Mouse (Mus musculus) large intestine, adult 2 months (tissue): ENCODE data around the gene Atp9a. TPM values are rescaled to one million over a fixed set of nuclear protein-coding genes. Genes with fewer than 3 reads are reported as not detected.
A peak's percentile ranks its signal among the peaks of the same experiment; 100 is the strongest.

Experiments
- DNase-seq: peaks from one replicate; pipeline ENCODE4 v3.0.0-alpha.2; 2012; ENCODE audit warnings: low read depth, low spot score
- WGBS: fragments of 180-500 bp; shearing (Covaris S2); methylation state at CpG from one replicate; pipeline ENCODE4 v1.1.7; 2018; 5-methylcytosine and 5-hydroxymethylcytosine counted together
- polyA plus RNA-seq: library from polyadenylated mRNA; depleted of rRNA; stranded (reverse); fragments of >200 nt; gene quantifications from 2 replicates; pipeline ENCODE4 v1.2.3, GENCODE M21; 2012

Atp9a gene
- polyA plus RNA-seq, 1 experiment: 148 TPM

- 33% methylated on average over 17 of the region's 17 CpGs for WGBS
These were observed 87.1 kb downstream of the Atp9a start for GRCm38 (mm10) chr2:168654983-168655669.

GRCm38 (mm10) chr2:168654482-168654881 is 87.7 kb downstream of the Atp9a start:
- 36% methylated on average over 9 of the region's 9 CpGs for WGBS
- DNase-seq: no peak

More at GRCm38 (mm10) chr2:168654983-168655669, 87.1 kb downstream of the Atp9a start:
- no peak for DNase-seq

DNA sequence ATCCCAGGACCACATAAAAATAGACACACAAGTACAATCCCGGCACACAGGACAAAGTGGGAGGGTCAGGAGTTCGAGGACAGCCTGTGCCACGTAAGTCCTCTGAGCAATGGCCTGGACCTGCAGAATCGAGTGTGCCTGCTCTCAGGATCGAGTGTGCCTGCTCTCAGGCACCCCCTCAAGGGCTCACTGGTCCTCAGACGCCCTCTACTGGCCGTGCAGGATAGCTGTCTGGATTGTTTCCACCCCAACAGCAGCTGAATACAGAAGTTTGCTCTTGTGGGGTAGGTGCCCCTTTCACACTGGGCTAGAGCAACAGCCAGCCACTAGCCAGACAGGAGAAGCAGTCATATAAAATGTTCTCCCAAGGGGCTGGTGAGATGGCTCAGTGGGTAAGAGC is 90.5 kb downstream of the Atp9a start:
- WGBS: 52% methylated on average over 7 of the region's 7 CpGs

GRCm38 (mm10) chr2:168648171-168648570 is 94.0 kb downstream of the Atp9a start:
- no peak for DNase-seq
- 77% methylated on average over 8 of the region's 8 CpGs for WGBS

More for the DNA sequence above, 90.5 kb downstream of the Atp9a start:
- DNase-seq: no peak

DNA sequence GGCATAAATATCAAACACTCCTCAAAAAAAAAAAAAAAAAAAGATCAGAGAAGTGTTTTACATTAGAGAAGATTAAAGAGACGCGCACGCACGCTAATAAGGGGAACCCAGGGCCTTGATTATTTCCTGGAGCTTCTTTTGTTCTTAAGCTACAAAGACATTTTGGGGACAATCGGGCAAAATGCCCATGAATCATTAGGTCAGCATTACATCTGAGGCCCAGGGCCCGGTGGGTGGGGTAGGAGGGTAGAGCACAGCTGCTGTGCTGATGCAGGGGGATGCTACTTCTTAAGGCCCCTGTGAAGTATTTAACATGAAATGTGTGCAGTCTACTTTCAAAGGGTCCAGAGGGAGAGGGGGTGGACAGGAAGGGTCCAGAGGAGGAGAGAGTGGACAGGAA is 97.4 kb downstream of the Atp9a start:
- no peak for DNase-seq
- 91% methylated on average over 6 of the region's 6 CpGs for WGBS

DNA sequence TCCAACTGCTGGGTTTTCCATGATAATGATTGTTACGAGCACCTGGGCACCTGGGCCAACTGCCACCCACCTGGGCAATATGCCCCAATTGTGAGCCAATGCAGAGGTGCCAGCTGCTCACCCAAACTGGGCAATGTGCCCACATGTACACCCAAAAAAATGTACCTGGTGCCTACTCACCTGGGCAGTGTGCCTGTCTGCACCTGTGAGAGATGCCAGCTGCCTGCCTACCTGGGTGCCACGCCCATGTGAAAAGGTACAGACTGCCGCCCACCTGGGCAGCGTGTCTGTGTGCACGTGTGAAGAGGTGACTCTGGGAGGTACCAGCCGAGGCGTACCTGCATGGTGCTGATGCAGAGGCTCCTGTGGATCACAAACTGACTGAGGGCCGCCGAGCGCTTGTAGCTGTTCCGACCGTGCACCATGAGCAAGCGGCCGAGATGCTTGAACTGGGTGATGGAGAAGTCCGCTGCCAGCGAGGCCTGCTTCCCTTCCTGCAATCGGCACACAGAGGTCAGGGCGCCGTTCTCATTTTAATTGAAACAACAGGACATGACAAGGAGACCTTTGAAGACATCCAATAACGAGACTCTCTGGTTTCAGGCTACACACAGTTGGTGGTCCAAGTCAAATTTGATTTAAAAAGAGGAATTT is 98.6 kb downstream of the Atp9a start:
- DNase-seq: no peak
- 59% methylated on average over 20 of the region's 20 CpGs for WGBS

DNA sequence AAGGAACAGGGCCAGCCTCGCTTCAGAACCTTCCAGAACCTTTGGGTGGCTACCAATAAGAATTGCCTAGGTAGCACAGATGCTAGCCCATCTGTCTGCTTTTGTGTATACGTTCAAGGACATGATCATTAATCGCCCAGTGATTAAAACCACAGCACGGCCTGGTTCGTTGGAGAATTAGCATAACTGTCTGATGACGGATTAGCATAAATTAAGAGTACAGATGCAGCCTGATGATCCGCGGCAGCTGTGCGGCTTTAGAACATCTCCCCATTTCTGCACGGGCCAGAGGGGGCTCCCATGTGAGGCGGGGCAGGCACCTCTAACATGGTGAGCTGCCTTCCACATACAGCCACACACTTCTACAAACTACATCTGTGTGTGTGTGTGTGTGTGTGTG is 100.0 kb downstream of the Atp9a start:
- no peak for DNase-seq
- WGBS: 89% methylated on average over 11 of the region's 11 CpGs

GRCm38 (mm10) chr2:168640460-168640859 is 101.7 kb downstream of the Atp9a start:
- DNase-seq: no peak
- WGBS: 93% methylated on average over 9 of the region's 9 CpGs

GRCm38 (mm10) chr2:168634881-168635280 is 107.3 kb downstream of the Atp9a start:
- no peak for DNase-seq
- WGBS: 90% methylated on average over 7 of the region's 7 CpGs

DNA sequence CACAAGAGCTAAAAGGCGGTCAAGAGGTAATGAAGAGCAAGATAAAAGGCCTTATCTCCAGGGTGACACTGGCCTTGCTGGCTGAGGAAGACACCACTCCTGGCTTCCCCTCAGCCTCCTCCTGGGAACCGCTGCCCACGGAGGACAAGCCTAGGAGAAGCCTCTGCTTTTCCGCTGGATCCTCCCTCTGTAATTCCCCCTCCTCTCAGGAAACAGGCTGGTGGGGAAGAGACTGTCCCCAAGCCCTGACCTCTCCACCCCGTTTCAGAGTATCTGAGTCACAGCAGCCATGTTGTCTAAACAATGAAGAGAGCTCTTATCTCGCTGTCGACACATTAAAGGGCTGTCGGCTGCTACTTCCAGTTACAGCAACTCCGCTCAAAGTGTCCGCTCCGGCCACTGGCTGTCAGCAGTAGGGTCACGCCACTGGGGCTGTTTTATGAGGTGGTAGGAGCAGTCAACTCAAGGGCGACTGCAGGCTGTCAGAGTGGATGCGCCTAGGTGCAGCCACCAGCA is 108.8 kb downstream of the Atp9a start:
- 65% methylated on average over 14 of the region's 14 CpGs for WGBS

GRCm38 (mm10) chr2:168632543-168632942 is 109.7 kb downstream of the Atp9a start:
- 88% methylated on average over 6 of the region's 6 CpGs for WGBS
- DNase-seq: no peak

More for the DNA sequence above, 108.8 kb downstream of the Atp9a start:
- DNase-seq: no peak

DNA sequence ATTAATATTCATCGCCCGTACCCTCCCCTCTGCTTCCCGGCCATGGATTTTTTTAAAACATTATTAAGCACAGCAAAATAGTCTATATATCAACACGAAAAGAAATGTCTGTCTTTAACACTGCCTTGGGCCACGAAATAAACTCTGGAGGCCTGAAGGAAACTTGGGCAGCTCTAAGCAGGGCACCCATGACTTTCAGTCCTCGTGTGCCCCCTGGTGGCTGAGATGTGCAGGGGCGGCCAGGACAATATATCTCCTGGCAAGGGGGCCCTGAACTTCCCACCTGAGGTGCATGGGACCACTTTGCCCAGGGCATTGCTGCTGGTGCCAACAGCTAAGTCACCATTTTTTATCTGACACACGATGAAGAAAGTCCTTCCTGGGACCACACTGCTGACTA is 113.4 kb downstream of the Atp9a start:
- peak; percentile 36 for DNase-seq
- 27% methylated on average over 8 of the region's 8 CpGs for WGBS

- 65% methylated on average over 20 of the region's 20 CpGs for WGBS
These were observed 114.1 kb downstream of the Atp9a start for GRCm38 (mm10) chr2:168627829-168628770.

DNA sequence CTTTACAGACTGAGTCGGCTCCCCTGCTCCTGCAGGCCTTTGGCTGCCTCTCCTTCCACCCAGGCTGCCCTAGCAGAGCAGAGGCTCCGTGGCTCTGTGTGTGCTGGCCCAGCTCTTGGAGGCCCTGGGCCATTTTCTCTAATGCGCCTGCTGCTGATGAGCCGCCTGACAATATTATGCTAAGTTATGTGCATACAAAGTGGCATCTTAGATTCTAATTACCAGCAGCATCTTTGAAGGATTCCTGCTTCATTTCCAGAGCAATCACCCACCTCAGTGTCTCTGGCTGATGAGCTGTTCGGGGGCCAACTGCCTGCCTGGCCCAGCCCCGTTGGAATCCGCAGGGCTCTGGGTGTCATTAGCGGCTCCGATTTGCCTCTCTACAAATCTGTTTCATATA is 115.8 kb downstream of the Atp9a start:
- 88% methylated on average over 9 of the region's 9 CpGs for WGBS
- no peak for DNase-seq

More at GRCm38 (mm10) chr2:168627829-168628770, 114.1 kb downstream of the Atp9a start:
- DNase-seq: no peak

DNA sequence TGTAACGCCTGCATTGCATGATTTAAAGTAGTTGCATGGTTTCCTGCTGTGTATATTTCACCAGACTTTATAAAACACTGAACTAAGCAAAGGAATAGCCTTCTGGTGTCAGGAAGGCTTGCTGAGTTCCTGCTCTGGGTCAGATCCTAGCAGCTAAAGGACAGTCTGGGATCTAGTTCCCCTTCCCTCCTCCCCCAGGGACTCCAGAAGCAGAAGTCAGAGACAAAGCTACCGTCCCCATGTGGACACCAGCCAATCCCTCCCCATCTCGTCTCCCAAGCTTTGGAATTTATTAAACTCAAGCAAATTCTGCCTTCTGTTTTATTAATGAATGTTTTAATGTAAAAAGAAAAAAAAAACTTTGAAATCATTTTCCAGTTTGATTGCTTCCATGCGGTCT is 117.1 kb downstream of the Atp9a start:
- 72% methylated on average over 4 of the region's 4 CpGs for WGBS
- no peak for DNase-seq

- WGBS: 80% methylated on average over 11 of the region's 11 CpGs
- DNase-seq: no peak
These were observed 121.0 kb downstream of the Atp9a start for GRCm38 (mm10) chr2:168621111-168621802.

DNA sequence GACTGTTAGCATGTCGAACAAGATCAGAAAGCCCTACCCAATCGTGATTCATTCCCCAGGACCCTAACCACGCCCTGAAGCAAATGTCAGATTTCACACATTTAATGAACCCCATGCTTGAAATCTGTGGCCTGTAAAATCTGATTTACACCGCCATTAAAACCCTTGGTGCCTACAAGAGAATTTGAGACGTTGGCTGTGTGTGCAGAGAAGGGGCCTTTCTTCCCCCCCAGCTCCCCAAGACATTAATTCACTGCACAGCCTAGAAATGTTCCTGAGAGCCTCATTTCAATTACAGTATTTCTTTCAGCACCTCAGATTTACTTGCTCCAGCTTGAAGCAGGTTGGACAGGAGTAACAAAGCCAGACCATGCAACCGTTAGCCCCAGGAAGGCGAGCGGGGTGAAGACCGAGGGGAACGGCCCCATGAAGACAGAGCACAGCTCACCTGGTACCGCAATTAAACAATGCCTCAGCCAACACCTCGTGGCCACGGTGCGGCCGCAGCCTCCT is 123.9 kb downstream of the Atp9a start:
- WGBS: 35% methylated on average over 15 of the region's 15 CpGs
- no peak for DNase-seq

DNA sequence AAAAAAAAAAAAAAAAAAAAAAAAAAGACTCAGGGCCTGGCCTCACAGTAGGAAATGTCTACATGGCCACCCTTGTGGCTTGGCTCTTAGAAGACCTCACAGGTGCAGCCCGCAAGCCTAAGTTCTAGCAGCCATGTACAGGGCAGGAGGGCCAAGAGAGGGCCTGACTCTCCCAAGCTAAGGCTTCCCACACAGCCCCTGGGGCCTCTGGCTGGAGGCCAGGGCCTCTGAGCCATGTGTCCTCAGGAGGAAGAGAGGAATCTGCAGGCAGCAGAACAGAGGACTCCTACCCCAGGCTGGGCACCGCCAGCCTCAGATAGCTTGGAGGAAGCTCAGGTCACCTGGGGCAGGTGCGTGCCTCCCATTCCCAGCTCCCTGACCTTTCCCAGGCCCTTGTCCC is 127.0 kb downstream of the Atp9a start:
- WGBS: 76% methylated on average over 3 of the region's 3 CpGs
- no peak for DNase-seq

GRCm38 (mm10) chr2:168614170-168614872 is 127.9 kb downstream of the Atp9a start:
- WGBS: 83% methylated on average over 18 of the region's 18 CpGs
- no peak for DNase-seq
